In the genomic region with DNA sequence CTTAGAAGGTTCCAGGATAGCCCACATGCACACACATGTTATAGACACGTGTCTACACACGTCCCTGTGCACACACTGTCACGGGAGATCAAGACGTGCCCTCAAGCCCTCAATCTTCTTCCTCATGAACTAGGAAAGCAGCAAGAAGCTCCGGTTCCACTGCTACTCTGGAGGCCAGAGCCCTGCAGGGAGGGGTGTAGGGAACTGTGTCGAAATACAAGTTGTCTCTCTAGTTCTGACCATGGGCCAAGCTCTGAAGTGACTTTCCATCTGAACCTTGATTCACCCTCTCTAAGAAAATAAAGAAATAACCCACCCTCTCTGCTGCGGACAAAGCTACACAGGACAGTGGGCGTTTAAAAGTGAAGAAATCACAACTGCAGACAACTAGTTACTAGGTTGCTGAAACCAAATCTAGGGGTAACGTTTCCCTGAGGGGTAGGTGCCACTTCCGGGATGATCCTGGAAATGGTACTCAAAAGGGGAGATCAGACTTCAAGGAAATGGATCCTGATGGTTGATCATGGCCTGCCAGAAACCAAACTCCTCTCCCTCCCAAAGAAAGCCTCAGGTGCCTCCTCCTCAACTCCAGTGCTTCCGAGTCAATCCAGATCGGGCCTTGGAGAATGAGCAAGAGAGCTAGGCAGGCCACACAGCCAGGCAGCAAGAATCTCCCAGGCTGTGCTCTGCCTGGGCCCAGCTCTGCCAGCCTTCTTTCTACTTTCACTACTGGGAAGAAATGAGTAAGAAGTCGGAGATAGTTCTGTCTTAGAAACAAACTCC, we compare ENCODE assay signal across 8 mouse cellular contexts. TPM values are rescaled to one million over a fixed set of nuclear protein-coding genes. Genes with fewer than 3 reads are reported as not detected.
A peak's percentile ranks its signal among the peaks of the same experiment; 100 is the strongest.
DNase-seq lines count a peak whose midpoint lies in the region; ATAC-seq and TF ChIP-seq lines count a peak whose summit lies in the region.

No protein-coding gene starts in this region.

- H3K4me1 ChIP-seq in embryonic fibroblast, embryonic 13.5 days (ENCODE audit: control insufficient read depth, insufficient read depth, low read length), result no peaks in the 10 kb centered on the region; the same call in 1 of the 2 replicates
- peaks cover 19% of the 10 kb centered on the region for H3K4me1 ChIP-seq in intestine, embryonic 14.5 days (replicated peaks; ENCODE audit: control insufficient read depth, insufficient read depth, low read length)
- H3K4me1 ChIP-seq in midbrain, embryonic 12.5 days, result peaks cover 31% of the 10 kb centered on the region

- H3K9ac ChIP-seq in intestine, embryonic 14.5 days (ENCODE audit: low read length), result peak overlapping the region; percentile 90
- H3K9ac ChIP-seq in midbrain, embryonic 12.5 days (replicated peaks), result peak overlapping the region; percentile 87

- no peak for ATAC-seq in intestine, embryonic 14.5 days (replicated peaks; ENCODE audit: low FRiP score, low TSS enrichment, low read depth)
- ATAC-seq in midbrain, embryonic 12.5 days (ENCODE audit: low FRiP score, low read depth), result no peak
- no peak for ATAC-seq in frontal cortex, adult (ENCODE audit: low TSS enrichment)

- no peaks in the 10 kb centered on the region for H3K9me3 ChIP-seq in intestine, embryonic 14.5 days (ENCODE audit: control insufficient read depth, low read length)
- H3K9me3 ChIP-seq in midbrain, embryonic 12.5 days, result no peaks in the 10 kb centered on the region

- DNase-seq in adrenal gland, postnatal 10 days, result peak; percentile 62
- no peak for DNase-seq in adrenal gland, postnatal 25 days
- DNase-seq in 3T3-L1 (ENCODE audit: low read depth, low spot score), result peak; percentile 43
- no peak for DNase-seq in intestine, embryonic 14.5 days (ENCODE audit: low spot score)
- no peak for DNase-seq in MN1 (ENCODE audit: low spot score)

- peak overlapping the region; percentile 91 for H3K4me2 ChIP-seq in intestine, embryonic 14.5 days (ENCODE audit: low read length)
- H3K4me2 ChIP-seq in midbrain, embryonic 12.5 days (replicated peaks), result peak overlapping the region; percentile 97

- no peaks in the 10 kb centered on the region for H3K27me3 ChIP-seq in intestine, embryonic 14.5 days (replicated peaks; ENCODE audit: control insufficient read depth, insufficient read depth, low read length)
- H3K27me3 ChIP-seq in midbrain, embryonic 12.5 days, result no peaks in the 10 kb centered on the region

- H3K36me3 ChIP-seq in intestine, embryonic 14.5 days (ENCODE audit: control insufficient read depth, insufficient read depth, low read length), result peaks cover 32% of the 10 kb centered on the region
- peaks cover 30% of the 10 kb centered on the region for H3K36me3 ChIP-seq in midbrain, embryonic 12.5 days

- no peak; the same call in 1 of the 2 replicates for TF ChIP-seq POLR2A in embryonic fibroblast, embryonic 13.5 days (IDR thresholded peaks at IDR 0.05; ENCODE audit: low read depth, low read length)

- no peak for TF ChIP-seq CTCF in embryonic fibroblast, embryonic 13.5 days (IDR thresholded peaks at IDR 0.05; ENCODE audit: borderline replicate concordance, insufficient read depth, low read length)

- peak overlapping the region; percentile 66 for H3K4me3 ChIP-seq in embryonic fibroblast, embryonic 13.5 days (ENCODE audit: insufficient read depth, low read length)
- peak overlapping the region; percentile 89 for H3K4me3 ChIP-seq in intestine, embryonic 14.5 days (ENCODE audit: low read depth, low read length)
- peak overlapping the region; percentile 90 for H3K4me3 ChIP-seq in midbrain, embryonic 12.5 days

- H3K27ac ChIP-seq in embryonic fibroblast, embryonic 13.5 days (ENCODE audit: insufficient read depth, low read length), result peak overlapping the region; percentile 45
- H3K27ac ChIP-seq in intestine, embryonic 14.5 days (ENCODE audit: low read depth), result peak overlapping the region; percentile 90
- no peak overlapping the region for H3K27ac ChIP-seq in midbrain, embryonic 12.5 days (replicated peaks)

- WGBS in intestine, embryonic 14.5 days, result 62% methylated on average over 13 of the region's 13 CpGs
- WGBS in midbrain, embryonic 12.5 days, result 65% methylated on average over 13 of the region's 13 CpGs

RNA-seq across cellular contexts. Expression of gene Sidt2, which starts 1.4 kb away (rescaled TPM):
- total RNA-seq in adrenal gland, postnatal 10 days (2021), result 100 to 1,000 TPM; 160 to 179 TPM
- total RNA-seq in adrenal gland, postnatal 25 days (2021), result 286 and 328 TPM in 2 replicates
- 153 and 185 TPM in 2 replicates for polyA plus RNA-seq in embryonic fibroblast, embryonic 13.5 days (2011; ENCODE audit: insufficient read length, low read depth, missing spikeins)
- polyA plus RNA-seq in intestine, embryonic 14.5 days (2014; fragmentation: Nextera tagmentation; extraction: Ambion mirVana), result 37.9 and 41.2 TPM in 2 replicates
- 36.0 and 36.4 TPM in 2 replicates for polyA plus RNA-seq in midbrain, embryonic 12.5 days (2016; fragmentation: Nextera tagmentation; extraction: Ambion mirVana)

RNA-seq across cellular contexts. Expression of gene Tagln, which starts 17.8 kb away (rescaled TPM):
- total RNA-seq in adrenal gland, postnatal 10 days (2021), result 10 to 100 TPM; 53.1 to 84.6 TPM
- 51.0 and 70.2 TPM in 2 replicates for total RNA-seq in adrenal gland, postnatal 25 days (2021)
- polyA plus RNA-seq in embryonic fibroblast, embryonic 13.5 days (2011; ENCODE audit: insufficient read length, low read depth, missing spikeins), result 1,824 and 2,709 TPM in 2 replicates
- 443 and 452 TPM in 2 replicates for polyA plus RNA-seq in intestine, embryonic 14.5 days (2014; fragmentation: Nextera tagmentation; extraction: Ambion mirVana)
- polyA plus RNA-seq in midbrain, embryonic 12.5 days (2016; fragmentation: Nextera tagmentation; extraction: Ambion mirVana), result 26.6 and 31.6 TPM in 2 replicates

RNA-seq across cellular contexts. Expression of gene Rnf214, which starts 47.0 kb away (rescaled TPM):
- 10 to 100 TPM; 37.4 to 42.3 TPM for total RNA-seq in adrenal gland, postnatal 10 days (2021)
- 51.8 and 56.0 TPM in 2 replicates for total RNA-seq in adrenal gland, postnatal 25 days (2021)
- 39.7 and 43.6 TPM in 2 replicates for polyA plus RNA-seq in embryonic fibroblast, embryonic 13.5 days (2011; ENCODE audit: insufficient read length, low read depth, missing spikeins)
- 47.2 and 55.1 TPM in 2 replicates for polyA plus RNA-seq in intestine, embryonic 14.5 days (2014; fragmentation: Nextera tagmentation; extraction: Ambion mirVana)
- 98.0 and 98.4 TPM in 2 replicates for polyA plus RNA-seq in midbrain, embryonic 12.5 days (2016; fragmentation: Nextera tagmentation; extraction: Ambion mirVana)

RNA-seq across cellular contexts. Expression of gene Pcsk7, which starts 47.4 kb away (rescaled TPM):
- total RNA-seq in adrenal gland, postnatal 10 days (2021), result 10 to 100 TPM; 23.4 to 29.6 TPM
- total RNA-seq in adrenal gland, postnatal 25 days (2021), result 28.9 and 33.7 TPM in 2 replicates
- 19.6 and 24.0 TPM in 2 replicates for polyA plus RNA-seq in embryonic fibroblast, embryonic 13.5 days (2011; ENCODE audit: insufficient read length, low read depth, missing spikeins)
- polyA plus RNA-seq in intestine, embryonic 14.5 days (2014; fragmentation: Nextera tagmentation; extraction: Ambion mirVana), result 14.6 and 15.4 TPM in 2 replicates
- 23.1 and 27.8 TPM in 2 replicates for polyA plus RNA-seq in midbrain, embryonic 12.5 days (2016; fragmentation: Nextera tagmentation; extraction: Ambion mirVana)

RNA-seq across cellular contexts. Expression of gene Pafah1b2, which starts 58.8 kb away (rescaled TPM):
- 100 to 1,000 TPM; 118 to 119 TPM for total RNA-seq in adrenal gland, postnatal 10 days (2021)
- total RNA-seq in adrenal gland, postnatal 25 days (2021), result 112 and 146 TPM in 2 replicates
- 179 and 182 TPM in 2 replicates for polyA plus RNA-seq in embryonic fibroblast, embryonic 13.5 days (2011; ENCODE audit: insufficient read length, low read depth, missing spikeins)
- 156 and 172 TPM in 2 replicates for polyA plus RNA-seq in intestine, embryonic 14.5 days (2014; fragmentation: Nextera tagmentation; extraction: Ambion mirVana)
- polyA plus RNA-seq in midbrain, embryonic 12.5 days (2016; fragmentation: Nextera tagmentation; extraction: Ambion mirVana), result 291 and 326 TPM in 2 replicates

Comparison
In these comparisons a context has a peak if more than half of its experiments do, and no peak if none do; other contexts are left out.
1. DNase-seq: peak in adrenal gland, postnatal 10 days (single experiment) and 3T3-L1 (single experiment); none in adrenal gland, postnatal 25 days (single experiment), intestine, embryonic 14.5 days (single experiment) and MN1 (single experiment).
2. RNA of gene Tagln, which starts 17.8 kb away (polyA plus RNA-seq): 1,824 to 2,709 TPM in embryonic fibroblast, embryonic 13.5 days and 443 to 452 TPM in intestine, embryonic 14.5 days; 26.6 to 31.6 TPM in midbrain, embryonic 12.5 days; every median in the first group is over 10 times any median in the second.
3. Peak in every context shown above with its lines, with median percentiles within 50 percentile points of each other: H3K4me3 ChIP-seq.